Mouse (Mus musculus): ENCODE measurements around the gene Fbxo22. TPM values are rescaled to one million over a fixed set of nuclear protein-coding genes. Genes with fewer than 3 reads are reported as not detected.
"Not testable (repeated sequence)": the region's sequence is repeated elsewhere in the genome, so short reads cannot be mapped to it uniquely, and the experiment has no call there.

Gene Fbxo22
- polyA plus RNA-seq, 1 experiment from 2014 or later: 85.2 TPM

DNA sequence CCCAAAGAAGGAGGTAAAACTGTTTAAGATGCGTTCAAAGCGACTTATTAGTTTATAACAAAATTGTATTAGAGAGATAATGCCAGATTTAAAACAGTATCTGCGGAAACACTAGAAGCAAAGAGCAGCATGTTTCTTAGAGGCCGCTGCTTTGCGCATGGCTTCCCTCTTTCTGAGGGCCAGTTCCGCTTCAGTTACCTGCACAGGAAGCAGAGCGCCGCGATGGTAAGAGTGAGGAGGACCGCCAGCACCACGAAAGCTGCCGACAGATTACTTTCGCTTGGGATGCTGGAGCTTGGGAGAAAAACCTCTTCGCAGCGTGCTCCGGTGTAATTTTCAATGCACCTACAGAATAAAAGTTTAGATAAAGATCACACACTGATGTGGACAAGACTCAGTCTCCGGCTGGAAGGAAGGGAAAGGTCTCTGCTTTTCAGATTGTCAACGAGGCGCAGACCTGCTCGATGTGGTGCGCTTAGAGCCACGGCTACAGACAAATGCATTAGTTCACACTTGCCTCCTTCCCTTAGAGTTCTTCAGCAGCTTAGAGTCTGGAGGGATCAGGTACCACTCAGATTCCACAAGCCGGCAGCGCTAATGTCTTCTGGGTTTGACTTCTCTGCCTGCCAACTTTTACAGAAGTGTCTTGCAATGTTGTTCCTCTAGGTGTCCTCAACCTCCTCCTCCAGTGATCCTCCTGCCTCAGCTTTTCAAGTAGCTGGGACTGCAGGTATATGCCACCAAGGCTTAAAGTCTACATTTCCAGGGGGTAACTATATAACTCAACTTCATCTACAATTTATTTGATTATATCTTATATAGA is 33.3 kb downstream of the Fbxo22 start:
- Histone ChIP-seq H3K27me3 (no peaks in the 10 kb centered on the region; the same call in 1 of the 2 replicates), H3K9ac (no peak overlapping the region), H3K36me3 (no peaks in the 10 kb centered on the region), H3K4me3 (peak overlapping the region; percentile 18), H3K4me1 (replicated peaks) (0 out of 2 replicates have a peak, but pooled peaks cover 4% of the 10 kb centered on the region), H3K27ac (no peak overlapping the region), H3K9me3 (no peaks in the 10 kb centered on the region), H3K4me2 (peak overlapping the region; percentile 39)
- 41% methylated on average over 24 of the region's 24 CpGs for WGBS
- ATAC-seq (ENCODE audit: low FRiP score): no peak

DNA sequence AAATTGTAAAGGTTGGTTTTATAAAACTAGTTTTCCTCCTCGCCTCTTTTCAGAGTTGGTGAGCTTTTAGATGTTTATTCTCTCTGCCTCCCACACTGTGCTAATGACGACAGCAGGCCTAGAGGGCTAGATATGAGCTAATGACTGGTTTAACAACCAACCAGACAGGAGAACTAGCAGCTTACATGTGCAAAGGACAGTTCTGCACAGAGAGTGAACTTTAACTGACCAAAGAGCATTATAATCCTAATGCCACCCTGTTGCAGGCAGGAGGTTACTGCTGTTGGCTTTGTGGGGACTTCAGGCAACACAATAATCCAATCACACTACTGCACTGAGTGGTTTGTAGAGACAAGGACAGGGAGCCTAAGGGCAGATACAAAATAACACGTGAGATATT is 34.6 kb downstream of the Fbxo22 start:
- no peaks in the 10 kb centered on the region for H3K9me3 ChIP-seq
- H3K4me1 ChIP-seq (replicated peaks): 0 out of 2 replicates have a peak, but pooled peaks cover 4% of the 10 kb centered on the region
- no peaks in the 10 kb centered on the region; the same call in 1 of the 2 replicates for H3K27me3 ChIP-seq
- H3K4me3 ChIP-seq: no peak overlapping the region
- H3K9ac ChIP-seq: no peak overlapping the region
- WGBS: 86% methylated on average over 3 of the region's 3 CpGs
- H3K27ac ChIP-seq: no peak overlapping the region
- no peaks in the 10 kb centered on the region for H3K36me3 ChIP-seq
- H3K4me2 ChIP-seq: no peak overlapping the region
- no peak for ATAC-seq (ENCODE audit: low FRiP score)

DNA sequence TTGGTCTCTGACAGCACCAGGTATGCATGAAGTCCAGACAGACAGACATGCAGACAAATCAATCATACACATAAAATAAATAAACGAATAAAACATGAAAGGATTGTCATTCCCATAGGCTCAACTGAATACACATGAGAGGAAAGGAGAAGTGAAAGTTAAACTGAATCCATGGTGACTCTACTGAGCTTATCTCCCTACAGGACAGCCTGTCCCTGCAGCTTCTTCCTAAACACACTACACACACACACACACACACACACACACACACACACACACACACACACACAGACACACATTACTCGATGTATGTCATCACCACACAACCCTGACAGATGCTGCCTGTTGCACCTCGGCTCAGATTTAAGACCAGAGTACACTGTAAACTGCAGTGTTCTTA is 35.4 kb downstream of the Fbxo22 start:
- no peaks in the 10 kb centered on the region for H3K9me3 ChIP-seq
- H3K27me3 ChIP-seq: no peaks in the 10 kb centered on the region; the same call in 1 of the 2 replicates
- H3K27ac ChIP-seq: no peak overlapping the region
- H3K4me1 ChIP-seq (replicated peaks): 0 out of 2 replicates have a peak, but pooled peaks cover 4% of the 10 kb centered on the region
- no peak overlapping the region for H3K9ac ChIP-seq
- H3K36me3 ChIP-seq: no peaks in the 10 kb centered on the region
- 83% methylated on average over 3 of the region's 3 CpGs for WGBS
- no peak overlapping the region for H3K4me3 ChIP-seq
- H3K4me2 ChIP-seq: no peak overlapping the region
- ATAC-seq (ENCODE audit: low FRiP score): no peak

DNA sequence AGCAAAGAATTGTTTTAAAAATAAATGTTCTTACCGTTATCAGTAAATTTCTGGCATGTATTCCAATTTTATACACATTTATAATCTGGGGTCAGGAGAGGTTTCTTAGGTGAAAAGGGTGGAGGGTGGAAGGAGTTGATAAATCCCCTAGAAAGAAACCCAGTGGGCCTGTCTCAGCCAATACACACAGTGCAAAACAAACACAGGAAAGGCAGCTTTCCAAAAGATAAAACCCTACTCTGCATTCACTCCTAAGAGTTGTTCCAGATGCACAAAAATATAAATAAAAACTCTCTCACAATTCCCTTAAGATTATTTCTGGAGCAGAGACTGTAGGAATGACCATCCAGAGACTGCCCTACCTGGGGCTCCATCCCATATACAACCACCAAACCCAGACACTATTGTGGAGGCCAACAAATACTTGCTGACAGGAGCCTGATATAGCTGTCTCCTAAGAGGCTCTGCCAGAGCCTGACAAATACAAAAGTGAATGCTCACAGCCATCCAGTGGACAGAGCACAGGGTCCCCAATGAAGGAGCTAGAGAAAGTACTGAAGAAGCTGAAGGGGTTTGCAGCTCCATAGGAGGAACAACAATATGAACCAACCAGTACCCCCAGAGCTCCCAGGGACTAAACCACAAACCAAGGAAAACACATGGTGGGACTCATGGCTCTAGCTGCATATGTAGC is 36.5 kb downstream of the Fbxo22 start:
- not testable (repeated sequence) for H3K27ac ChIP-seq; H3K4me2 ChIP-seq; H3K9me3 ChIP-seq; H3K4me1 ChIP-seq (replicated peaks); H3K27me3 ChIP-seq; ATAC-seq (ENCODE audit: low FRiP score); H3K36me3 ChIP-seq; H3K4me3 ChIP-seq; H3K9ac ChIP-seq
- 97% methylated on average over 1 of the region's 1 CpGs for WGBS

DNA sequence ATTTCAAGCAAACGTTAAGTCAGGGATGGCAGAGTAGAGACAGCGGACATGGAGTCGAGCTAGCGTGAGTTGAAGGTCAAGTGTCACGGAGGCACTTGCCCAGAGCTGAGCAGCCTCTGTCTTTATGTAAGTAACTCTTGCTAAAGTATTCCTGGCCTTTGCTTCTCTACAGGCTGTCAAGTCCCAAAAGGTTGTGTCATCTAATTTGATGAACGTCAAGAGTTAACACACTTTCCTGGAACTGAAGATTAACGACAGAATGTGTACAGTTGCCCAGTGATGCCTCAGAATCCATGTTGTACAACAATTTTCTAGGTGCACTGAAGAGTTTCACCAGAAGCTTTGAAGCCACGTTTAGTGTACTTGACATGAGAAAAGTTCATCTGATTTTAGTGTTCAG is 37.7 kb downstream of the Fbxo22 start:
- Histone ChIP-seq H3K4me3 (no peak overlapping the region), H3K36me3 (no peaks in the 10 kb centered on the region), H3K27me3 (no peaks in the 10 kb centered on the region; the same call in 1 of the 2 replicates), H3K27ac (no peak overlapping the region), H3K9ac (no peak overlapping the region), H3K4me2 (no peak overlapping the region), H3K9me3 (no peaks in the 10 kb centered on the region), H3K4me1 (replicated peaks) (0 out of 2 replicates have a peak, but pooled peaks cover 4% of the 10 kb centered on the region)
- WGBS: 78% methylated on average over 8 of the region's 8 CpGs
- no peak for ATAC-seq (ENCODE audit: low FRiP score)

DNA sequence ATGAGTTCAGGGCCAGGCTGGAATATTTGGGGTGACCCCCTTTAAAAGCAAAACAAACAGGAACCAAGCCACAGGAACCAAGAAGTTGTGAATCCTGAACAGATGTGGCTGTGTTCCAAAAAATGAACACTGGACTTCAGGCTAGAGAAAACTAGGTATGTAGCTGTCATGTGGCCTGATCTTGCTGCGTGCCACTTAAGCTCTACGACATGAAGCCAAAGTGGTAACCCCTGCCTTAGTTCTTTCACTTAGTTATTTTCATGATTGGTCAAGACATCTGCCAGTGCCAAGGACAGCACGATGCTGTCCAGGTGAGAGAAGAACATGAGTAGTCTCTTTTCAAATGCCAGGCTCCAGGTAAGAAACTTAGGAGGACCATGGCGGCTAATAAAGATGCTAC is 38.2 kb downstream of the Fbxo22 start:
- H3K4me3 ChIP-seq: no peak overlapping the region
- H3K9ac ChIP-seq: no peak overlapping the region
- no peak overlapping the region for H3K4me2 ChIP-seq
- no peak for ATAC-seq (ENCODE audit: low FRiP score)
- 0 out of 2 replicates have a peak, but pooled peaks cover 1% of the 10 kb centered on the region for H3K4me1 ChIP-seq (replicated peaks)
- no peaks in the 10 kb centered on the region for H3K9me3 ChIP-seq
- WGBS: 95% methylated on average over 4 of the region's 4 CpGs
- H3K36me3 ChIP-seq: no peaks in the 10 kb centered on the region
- H3K27ac ChIP-seq: no peak overlapping the region
- no peaks in the 10 kb centered on the region; the same call in 1 of the 2 replicates for H3K27me3 ChIP-seq

DNA sequence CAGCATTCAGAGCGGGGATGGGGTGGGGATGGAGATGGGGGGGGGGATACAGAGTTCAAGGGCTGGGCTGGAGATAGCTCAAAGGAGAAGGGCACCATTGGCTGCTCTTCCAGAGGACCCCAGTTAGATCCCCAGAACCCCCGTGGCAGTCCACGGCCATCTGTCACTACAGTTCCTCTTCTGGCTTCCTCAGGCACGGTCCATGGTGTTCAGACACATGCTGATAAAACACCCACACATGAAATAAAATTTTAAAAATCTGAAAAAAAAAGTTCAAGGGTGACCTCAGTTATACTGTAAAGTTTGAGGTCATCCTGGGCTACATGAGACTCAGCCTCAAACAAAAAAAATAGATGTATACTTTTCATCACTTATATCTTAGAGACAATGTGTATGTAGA is 39.7 kb downstream of the Fbxo22 start:
- Histone ChIP-seq H3K4me3 (no peak overlapping the region), H3K36me3 (no peaks in the 10 kb centered on the region), H3K27me3 (no peaks in the 10 kb centered on the region), H3K9ac (no peak overlapping the region), H3K4me1 (replicated peaks) (no peaks in the 10 kb centered on the region), H3K27ac (no peak overlapping the region), H3K9me3 (no peaks in the 10 kb centered on the region), H3K4me2 (no peak overlapping the region)
- whole genome bisulfite sequencing: 86% methylated on average over 4 of the region's 4 CpGs
- ATAC-seq (ENCODE audit: low FRiP score): no peak

DNA sequence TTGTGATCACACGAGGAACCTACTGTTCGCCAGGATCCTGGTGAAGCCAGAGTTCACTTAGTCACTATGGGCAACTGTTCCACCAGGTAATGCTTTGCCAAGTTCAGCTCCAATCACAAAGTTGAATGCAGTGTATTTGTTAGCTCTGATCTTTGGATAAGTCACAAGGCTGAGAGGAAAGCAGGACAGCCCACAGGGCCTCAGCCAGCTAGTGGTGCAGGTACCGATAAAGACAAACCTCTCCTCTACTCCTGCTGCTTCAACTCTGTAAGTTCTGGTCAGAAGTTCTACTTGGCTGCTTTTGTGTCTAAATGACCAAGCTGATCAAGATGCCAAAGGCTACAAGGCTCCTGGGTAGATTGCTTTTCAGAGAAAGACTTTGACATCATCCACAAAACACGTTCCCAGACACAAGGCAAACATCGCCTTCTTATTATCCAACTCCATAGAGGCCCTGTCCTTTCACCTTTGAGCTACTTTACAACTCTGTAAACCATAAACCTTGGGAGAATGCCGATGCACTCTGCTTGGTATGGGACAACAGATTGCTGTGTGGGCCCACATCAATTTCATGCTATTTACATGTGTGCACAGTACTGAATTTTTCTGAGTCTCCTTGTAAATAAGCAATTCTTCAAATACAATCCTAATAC is 42.0 kb downstream of the Fbxo22 start:
- H3K36me3 ChIP-seq: no peaks in the 10 kb centered on the region
- no peak overlapping the region for H3K9ac ChIP-seq
- no peaks in the 10 kb centered on the region for H3K27me3 ChIP-seq
- WGBS: 89% methylated on average over 6 of the region's 6 CpGs
- no peaks in the 10 kb centered on the region for H3K4me1 ChIP-seq (replicated peaks)
- no peak overlapping the region for H3K27ac ChIP-seq
- no peak overlapping the region for H3K4me3 ChIP-seq
- ATAC-seq (ENCODE audit: low FRiP score): no peak
- no peak overlapping the region for H3K4me2 ChIP-seq
- no peaks in the 10 kb centered on the region for H3K9me3 ChIP-seq

DNA sequence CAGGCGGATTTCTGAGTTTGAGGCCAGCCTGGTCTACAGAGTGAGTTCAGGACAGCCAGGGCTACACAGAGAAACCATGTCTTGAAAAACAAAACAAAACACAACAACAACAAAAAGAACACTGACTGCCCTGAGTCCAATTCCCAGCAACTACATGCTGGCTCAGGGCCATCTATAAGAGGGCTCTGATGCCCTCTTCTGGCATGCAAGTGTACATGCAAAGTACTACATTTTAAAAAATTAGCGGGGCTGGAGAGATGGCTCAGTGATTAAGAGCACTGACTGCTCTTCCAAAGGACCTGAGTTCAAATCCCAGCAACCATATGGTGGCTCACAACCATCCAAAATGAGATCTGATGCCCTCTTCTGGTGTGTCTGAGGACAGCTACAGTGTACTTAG is 43.4 kb downstream of the Fbxo22 start:
- H3K27ac ChIP-seq; H3K27me3 ChIP-seq; H3K36me3 ChIP-seq; H3K9ac ChIP-seq; H3K4me2 ChIP-seq; H3K9me3 ChIP-seq; H3K4me3 ChIP-seq; ATAC-seq (ENCODE audit: low FRiP score); H3K4me1 ChIP-seq (replicated peaks): not testable (repeated sequence)
- WGBS: 54% methylated on average over 2 of the region's 2 CpGs

DNA sequence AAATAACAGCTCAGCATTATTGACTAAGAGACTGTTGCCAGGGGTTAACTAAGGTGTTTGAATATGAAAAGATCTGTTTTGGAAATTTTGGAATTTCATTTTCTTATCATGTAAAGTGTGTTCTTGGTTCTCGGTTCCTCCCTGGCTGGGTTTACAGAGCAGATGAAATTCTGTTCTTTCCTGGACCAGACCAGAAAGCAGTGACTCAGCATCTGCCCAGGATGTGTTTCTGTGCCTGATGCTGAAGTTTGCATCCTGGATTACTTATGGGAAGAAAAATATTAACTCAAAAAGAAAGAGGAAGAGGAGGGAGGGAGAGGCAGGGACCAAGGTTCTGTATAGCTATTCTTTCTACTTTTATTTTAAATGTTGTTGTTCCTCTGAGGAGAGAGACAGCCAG is 45.1 kb downstream of the Fbxo22 start:
- WGBS: 80% methylated on average over 1 of the region's 1 CpGs
- ATAC-seq (ENCODE audit: low FRiP score): no peak
- Histone ChIP-seq H3K27me3 (no peaks in the 10 kb centered on the region), H3K4me1 (replicated peaks) (no peaks in the 10 kb centered on the region), H3K4me3 (no peak overlapping the region), H3K36me3 (no peaks in the 10 kb centered on the region), H3K4me2 (no peak overlapping the region), H3K27ac (no peak overlapping the region), H3K9me3 (no peaks in the 10 kb centered on the region), H3K9ac (no peak overlapping the region)

DNA sequence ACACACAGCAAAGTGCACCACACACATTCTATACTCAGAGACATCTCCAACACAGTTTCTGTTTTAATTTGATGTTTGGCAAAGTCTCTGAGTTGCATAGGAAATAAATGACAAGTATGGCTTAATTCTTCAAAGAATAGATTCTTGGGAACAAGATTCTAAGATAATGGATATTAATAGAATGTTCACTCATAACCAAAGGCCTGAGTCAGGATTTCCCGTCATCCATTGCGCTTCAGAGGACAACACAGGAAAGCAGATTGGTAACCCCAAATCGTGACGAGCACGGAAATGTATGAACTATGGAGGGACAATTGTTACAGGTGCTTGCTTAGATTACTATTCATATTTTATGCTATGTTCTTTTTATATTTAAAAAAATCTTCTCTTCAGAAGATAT is 46.3 kb downstream of the Fbxo22 start:
- no peaks in the 10 kb centered on the region for H3K9me3 ChIP-seq
- no peaks in the 10 kb centered on the region for H3K36me3 ChIP-seq
- H3K4me1 ChIP-seq (replicated peaks): no peaks in the 10 kb centered on the region
- H3K9ac ChIP-seq: no peak overlapping the region
- H3K27ac ChIP-seq: no peak overlapping the region
- H3K27me3 ChIP-seq: no peaks in the 10 kb centered on the region
- no peak for ATAC-seq (ENCODE audit: low FRiP score)
- H3K4me2 ChIP-seq: no peak overlapping the region
- 96% methylated on average over 5 of the region's 5 CpGs for WGBS
- no peak overlapping the region for H3K4me3 ChIP-seq

DNA sequence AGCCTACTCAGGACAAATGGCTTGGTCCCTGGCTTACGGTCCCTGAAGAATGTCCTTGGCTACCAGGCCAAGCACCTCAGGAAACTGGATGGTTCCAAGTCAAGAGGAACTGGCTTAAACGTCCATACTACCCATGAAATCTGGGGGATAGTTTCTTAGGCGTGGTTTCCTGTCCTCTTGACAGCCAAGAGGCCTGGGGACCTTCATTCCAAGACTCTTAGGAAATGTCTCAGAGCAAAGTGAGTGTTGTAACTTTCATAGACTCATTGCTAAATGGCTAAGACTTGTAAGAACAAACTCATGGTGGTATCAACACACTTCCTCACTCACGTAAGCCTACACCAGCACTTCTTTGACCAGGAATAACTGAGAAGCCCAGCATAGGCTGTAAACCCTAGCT is 46.9 kb downstream of the Fbxo22 start:
- H3K27me3 ChIP-seq: no peaks in the 10 kb centered on the region
- H3K9me3 ChIP-seq: no peaks in the 10 kb centered on the region
- H3K36me3 ChIP-seq: no peaks in the 10 kb centered on the region
- H3K9ac ChIP-seq: no peak overlapping the region
- no peak overlapping the region for H3K4me2 ChIP-seq
- no peak overlapping the region for H3K4me3 ChIP-seq
- WGBS: 74% methylated on average over 4 of the region's 4 CpGs
- no peak overlapping the region for H3K27ac ChIP-seq
- H3K4me1 ChIP-seq (replicated peaks): no peaks in the 10 kb centered on the region
- ATAC-seq (ENCODE audit: low FRiP score): no peak

Data from hindbrain, embryonic 13.5 days (tissue).